Mouse (Mus musculus) CD4-positive helper T cell, adult 2 months (primary cell): ENCODE measurements around the gene Nckap5l.
A peak's percentile ranks its signal among the peaks of the same experiment; 100 is the strongest.

Experiments used
- DNase-seq: peaks from one replicate; pipeline ENCODE4 v3.0.0-alpha.2; 2012; ENCODE audit warnings: low read depth, missing footprints, low spot score

The Nckap5l gene

GRCm38 (mm10) chr15:99457606-99458401 lies at the start of gene Nckap5l:
Gene Nckap5l (minus strand): TSS chr15:99457748.
- peak; percentile 94 for DNase-seq

GRCm38 (mm10) chr15:99505324-99506095 lies 48.0 kb upstream of the Nckap5l start:
- no peak for DNase-seq

GRCm38 (mm10) chr15:99503256-99503655 lies 45.7 kb upstream of the Nckap5l start:
- no peak for DNase-seq

DNA sequence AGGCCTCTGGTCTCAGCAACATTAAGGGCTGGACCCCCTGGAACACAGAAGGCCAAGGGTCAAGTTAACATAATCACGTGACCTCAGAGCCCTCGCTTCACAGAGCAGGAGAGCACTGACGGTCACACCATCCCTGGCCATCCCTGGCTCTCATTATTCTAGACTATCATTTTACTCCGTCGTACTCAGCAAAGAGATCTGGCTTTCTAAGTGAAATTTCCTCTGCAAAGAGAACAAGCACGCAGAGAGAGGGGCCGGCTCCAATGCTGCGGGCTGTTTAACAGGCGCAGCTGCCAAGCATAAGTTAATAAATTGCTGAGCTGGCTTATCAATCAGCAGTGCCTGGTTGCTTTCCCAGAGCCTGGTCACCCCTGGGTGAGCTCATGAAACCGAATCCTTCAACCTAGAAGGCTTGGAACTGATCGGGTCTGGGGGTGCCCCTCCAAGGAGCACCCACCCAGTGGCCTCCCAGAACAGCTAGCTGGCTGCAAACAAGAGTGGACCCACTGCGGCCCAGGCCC lies 44.8 kb upstream of the Nckap5l start:
- DNase-seq: no peak

- no peak for DNase-seq
Measured at GRCm38 (mm10) chr15:99501292-99502260, 44.0 kb upstream of the Nckap5l start.

DNA sequence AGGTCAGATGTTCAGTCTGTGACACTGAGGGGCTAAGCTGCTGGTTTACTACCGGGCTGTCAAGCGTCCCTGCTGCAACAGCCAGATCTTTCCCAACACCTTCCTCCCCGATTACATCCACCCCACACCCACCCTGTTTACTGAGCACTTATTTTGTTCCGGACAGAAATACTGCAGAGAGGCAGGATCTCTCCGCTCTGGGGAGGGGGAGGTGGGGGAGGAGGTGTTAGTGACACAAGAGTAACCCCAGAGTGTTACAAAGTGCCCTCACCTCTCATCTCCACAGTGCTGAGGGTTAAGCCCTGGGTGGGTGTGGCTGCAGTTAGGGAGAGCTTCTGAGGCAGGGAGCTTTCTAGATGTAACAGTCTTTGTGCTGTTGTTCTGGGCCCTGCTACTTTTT lies 42.8 kb upstream of the Nckap5l start:
- DNase-seq: no peak

DNA sequence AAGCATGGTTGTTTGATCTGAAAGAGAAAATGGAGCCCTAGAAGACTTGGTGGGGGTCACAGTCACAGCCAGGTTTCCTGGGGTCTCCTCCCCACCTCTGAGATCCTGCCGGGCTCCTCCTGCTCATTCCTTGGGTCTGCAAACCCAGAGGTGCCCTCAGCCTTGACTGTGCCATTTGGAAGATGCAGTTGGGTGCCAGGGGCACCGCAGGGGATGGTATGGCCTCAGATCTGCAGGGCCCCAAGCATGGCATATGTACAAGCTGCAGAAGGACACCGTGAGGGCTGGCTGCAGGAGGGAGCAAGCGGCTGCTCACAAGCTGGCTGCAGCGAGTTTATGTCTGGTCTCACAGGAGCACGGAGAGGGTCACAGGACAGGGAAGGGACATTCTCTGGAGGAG lies 42.2 kb upstream of the Nckap5l start:
- no peak for DNase-seq

DNA sequence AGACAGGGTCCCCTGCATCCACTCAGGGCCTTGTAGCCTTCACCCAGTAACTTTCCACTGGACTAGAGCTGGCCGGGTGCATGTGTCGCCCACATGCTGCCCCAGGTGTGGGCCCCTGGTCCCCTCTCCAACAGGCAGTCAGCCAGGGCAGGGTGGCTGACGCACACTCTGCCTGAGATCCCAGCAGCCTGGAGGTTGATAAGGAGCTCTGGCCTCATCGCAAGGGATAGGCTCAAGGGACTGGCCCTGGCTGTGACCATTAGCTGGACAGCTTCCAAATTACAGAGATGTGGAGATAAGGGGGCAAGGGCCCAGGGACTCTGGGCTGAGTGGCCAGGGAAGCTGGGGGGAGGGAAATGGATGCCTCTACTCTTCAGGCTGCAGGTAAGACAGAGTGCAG lies 41.2 kb upstream of the Nckap5l start:
- DNase-seq: no peak

GRCm38 (mm10) chr15:99498356-99498755 lies 40.8 kb upstream of the Nckap5l start:
- no peak for DNase-seq

DNA sequence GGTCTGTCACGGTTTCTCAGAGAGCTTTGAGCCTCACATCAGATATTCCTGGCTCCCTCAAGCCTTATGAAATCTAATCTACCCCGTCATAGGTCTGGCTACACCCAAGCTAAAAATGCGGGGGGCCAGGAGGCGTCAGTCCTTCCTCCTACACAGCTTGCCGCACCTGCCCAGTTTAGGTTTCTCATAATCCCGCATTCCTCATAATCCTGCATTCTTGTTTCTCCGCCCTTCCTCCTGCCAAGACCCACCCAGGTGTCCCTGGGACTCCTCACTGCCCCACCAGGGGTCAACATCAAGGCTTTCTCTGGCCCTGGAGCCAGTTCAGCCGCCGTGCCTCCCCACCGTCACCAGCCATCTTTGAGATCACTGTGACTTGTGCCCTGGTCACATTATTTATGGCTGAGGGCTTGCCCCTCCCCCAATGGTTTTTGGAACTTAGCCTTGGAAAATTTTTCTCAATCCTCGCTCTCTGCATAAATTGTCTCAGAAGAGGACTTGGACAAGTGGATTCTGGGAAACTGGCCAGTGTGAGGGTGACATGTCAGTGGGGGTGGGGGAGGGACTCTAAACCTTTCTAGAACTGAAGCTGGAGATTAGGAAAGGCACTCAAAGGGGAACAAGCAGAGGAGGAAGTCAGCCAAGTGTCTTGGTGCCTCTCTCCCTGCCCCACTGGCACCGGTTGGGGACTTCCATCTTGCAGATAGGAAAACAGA lies 40.1 kb upstream of the Nckap5l start:
- DNase-seq: no peak

- DNase-seq: peak; percentile 45
Measured at GRCm38 (mm10) chr15:99497061-99497460, 39.5 kb upstream of the Nckap5l start.

DNA sequence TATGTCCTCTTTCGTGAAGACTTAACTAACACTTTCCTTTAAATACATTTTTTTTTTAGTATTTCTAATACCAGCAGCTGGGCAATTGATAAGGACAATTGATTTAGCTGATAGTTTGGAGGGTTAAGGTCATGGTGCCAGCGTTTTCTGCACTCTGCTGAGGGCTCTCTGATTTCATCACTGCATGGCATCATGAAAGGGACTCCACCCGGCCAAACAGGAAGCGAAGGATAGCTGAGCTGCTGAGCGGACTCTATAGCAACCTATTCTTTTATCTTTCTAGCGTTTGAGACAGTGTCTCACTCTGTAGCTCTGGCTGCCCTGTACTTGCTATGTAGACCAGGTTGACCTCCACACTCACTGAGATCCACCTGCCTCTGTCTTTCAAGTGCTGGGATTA lies 27.2 kb upstream of the Nckap5l start:
- no peak for DNase-seq

GRCm38 (mm10) chr15:99475814-99476213 lies 18.3 kb upstream of the Nckap5l start:
- DNase-seq: peak; percentile 25

DNA sequence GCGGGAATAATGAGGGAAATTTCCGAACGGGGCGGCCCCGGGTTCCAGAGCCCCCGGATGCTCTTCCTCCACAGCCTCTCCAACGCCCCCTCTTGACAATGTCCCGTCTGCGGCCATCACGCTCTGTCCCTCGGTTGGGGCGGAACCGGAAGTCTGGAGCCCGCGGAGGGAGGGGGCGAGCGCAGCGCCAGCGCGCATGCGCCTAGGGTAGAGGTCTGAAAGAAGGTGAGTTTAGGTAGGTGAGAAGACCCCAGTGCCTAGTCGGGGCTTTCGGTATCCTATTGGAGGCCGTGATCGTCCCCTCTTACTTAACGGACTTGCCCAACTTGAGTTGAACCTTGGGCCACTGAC lies 17.0 kb upstream of the Nckap5l start, which contains the start of gene Bcdin3d:
TSS of gene Bcdin3d (minus strand) at position 155 of the 351 bp plus-strand sequence.
- peak; percentile 88 for DNase-seq

DNA sequence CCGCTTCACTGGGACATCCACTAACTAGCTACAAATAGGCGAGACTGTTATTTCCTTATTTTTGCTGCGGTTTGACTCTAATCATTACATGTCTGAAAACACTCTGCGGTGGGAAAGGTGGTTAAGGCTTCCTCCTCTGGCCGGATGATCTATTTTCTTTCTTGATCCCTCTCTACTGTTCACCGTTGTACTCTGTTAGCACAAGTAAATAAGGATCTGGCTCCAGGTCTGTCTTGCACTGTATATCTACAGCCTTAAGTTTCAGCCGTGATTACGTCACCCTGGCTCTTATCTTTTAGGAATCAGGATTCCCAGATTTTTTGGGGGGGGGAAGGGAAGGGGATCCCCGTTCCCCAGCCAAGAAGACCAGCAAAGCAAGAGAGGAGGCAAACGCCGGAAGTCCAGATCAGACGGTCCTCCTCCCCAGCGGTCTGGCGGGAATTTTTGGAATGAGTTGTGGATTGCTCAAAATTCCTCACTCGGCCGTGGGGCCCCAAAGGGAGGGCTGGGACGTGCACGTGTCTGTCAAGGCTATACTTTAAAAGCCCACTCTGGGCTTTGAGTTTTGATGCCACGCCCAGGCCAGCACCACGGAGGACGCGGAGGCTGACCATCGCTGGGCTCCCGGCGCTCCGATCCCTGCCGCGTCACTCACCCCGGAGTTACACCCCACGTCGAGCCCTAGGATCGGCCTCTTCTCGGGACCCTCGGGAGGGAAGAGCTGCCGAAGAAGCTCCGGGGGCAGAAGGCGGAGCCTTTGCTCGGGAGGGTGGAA lies 16.4 kb upstream of the Nckap5l start:
- peak; percentile 57 for DNase-seq

- DNase-seq: no peak
Measured at GRCm38 (mm10) chr15:99472972-99473371, 15.4 kb upstream of the Nckap5l start.

GRCm38 (mm10) chr15:99471677-99472063 lies 14.1 kb upstream of the Nckap5l start:
- DNase-seq: peak; percentile 75

DNA sequence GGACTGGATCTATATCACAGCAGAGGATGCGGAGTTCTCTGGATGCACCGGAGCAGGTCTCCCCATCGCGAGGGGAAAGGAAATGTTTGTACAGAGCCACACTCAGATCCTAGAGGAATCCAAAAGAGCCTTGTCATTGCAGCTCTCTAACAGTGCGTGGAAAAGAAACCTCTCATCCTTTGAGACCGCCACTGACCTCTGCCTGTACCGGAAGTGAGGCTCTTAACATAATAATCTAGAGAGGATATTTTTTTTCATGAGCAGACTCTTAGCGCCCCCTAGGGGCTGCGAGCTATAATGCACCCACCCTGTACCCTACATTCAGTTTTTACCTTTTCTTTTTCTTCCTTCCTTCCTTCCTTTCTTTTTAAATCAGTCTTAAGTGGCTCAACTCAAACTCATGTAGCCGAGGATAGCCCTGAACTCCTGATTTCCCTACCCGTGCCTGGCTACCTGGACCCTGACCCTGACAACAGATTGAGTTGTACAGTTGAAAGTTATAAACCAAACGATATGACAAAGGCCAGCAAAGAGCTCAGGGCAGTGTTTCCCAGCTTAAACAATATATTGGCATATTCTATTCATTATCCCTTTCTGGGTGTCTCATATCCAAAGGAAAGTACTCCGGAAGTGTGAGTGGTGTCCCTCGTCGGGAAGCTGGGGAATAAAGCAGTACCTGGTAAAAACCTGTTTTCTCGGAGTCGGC lies 13.6 kb upstream of the Nckap5l start:
- peak; percentile 64 for DNase-seq

- DNase-seq: no peak
Measured at GRCm38 (mm10) chr15:99470224-99470761, 12.7 kb upstream of the Nckap5l start.
